Comparison of ENCODE assay signal across 8 mouse cellular contexts in genomic region chr1:191391311-191391710, GRCm38 (mm10). TPM values are rescaled to one million over a fixed set of nuclear protein-coding genes. Genes with fewer than 3 reads are reported as not detected.
DNase-seq lines count a peak whose midpoint lies in the region; ATAC-seq and TF ChIP-seq lines count a peak whose summit lies in the region.

No protein-coding gene starts in this region.

- intact Hi-C loops in heart, adult 2 months (cut with DNase I) = loop anchor here (2.0 to 10.0 kb wide), 5 partner anchors 39 to 173 kb away; partner anchors contain the start of gene Nenf

- WGBS in heart, embryonic 10.5 days = 11% methylated on average over 3 of the region's 3 CpGs
- 1% methylated on average over 3 of the region's 3 CpGs for WGBS in heart, adult 2 months
- WGBS in kidney, postnatal 0 days = 21% methylated on average over 3 of the region's 3 CpGs
- WGBS in lung, embryonic 16.5 days = 7% methylated on average over 3 of the region's 3 CpGs

- no peaks in the 10 kb centered on the region for H3K27me3 ChIP-seq in heart, embryonic 10.5 days (ENCODE audit: insufficient read depth, poor library complexity, severe bottlenecking)
- no peaks in the 10 kb centered on the region for H3K27me3 ChIP-seq in heart, adult 2 months (ENCODE audit: control insufficient read depth, insufficient read depth, low read length)
- no peaks in the 10 kb centered on the region for H3K27me3 ChIP-seq in kidney, postnatal 0 days (ENCODE audit: insufficient read depth, low read length)
- H3K27me3 ChIP-seq in lung, embryonic 16.5 days (ENCODE audit: control insufficient read depth, insufficient read depth, low read depth, low read length) = no peaks in the 10 kb centered on the region

- no peak; the same call in 1 of the 2 replicates for ATAC-seq in kidney, postnatal 0 days (replicated peaks; ENCODE audit: low FRiP score, low read depth)
- peak; percentile 76; the same call in 1 of the 2 replicates for ATAC-seq in lung, embryonic 16.5 days (ENCODE audit: low read depth)

- no peaks in the 10 kb centered on the region for H3K9me3 ChIP-seq in heart, embryonic 10.5 days
- no peaks in the 10 kb centered on the region for H3K9me3 ChIP-seq in kidney, postnatal 0 days (replicated peaks; ENCODE audit: low read length)
- H3K9me3 ChIP-seq in lung, embryonic 16.5 days (ENCODE audit: control insufficient read depth, low read length) = no peaks in the 10 kb centered on the region

- TF ChIP-seq POLR2A in heart, adult 2 months (IDR thresholded peaks at IDR 0.05; ENCODE audit: insufficient read depth, low read depth, low read length) = no peak

- no peak overlapping the region for H3K27ac ChIP-seq in heart, embryonic 10.5 days
- peak overlapping the region; percentile 0 for H3K27ac ChIP-seq in heart, adult 2 months
- H3K27ac ChIP-seq in kidney, postnatal 0 days = no peak overlapping the region
- no peak overlapping the region for H3K27ac ChIP-seq in lung, embryonic 16.5 days (ENCODE audit: low read length)

- no peak overlapping the region for H3K4me3 ChIP-seq in heart, embryonic 10.5 days
- H3K4me3 ChIP-seq in heart, adult 2 months = 0 out of 2 replicates have a peak overlapping the region, but pooled peaks have one; percentile 4
- no peak overlapping the region for H3K4me3 ChIP-seq in kidney, postnatal 0 days (replicated peaks; ENCODE audit: low read depth, low read length)
- H3K4me3 ChIP-seq in lung, embryonic 16.5 days (ENCODE audit: low read length) = no peak overlapping the region

- peak; percentile 78 to 82 for DNase-seq in heart, adult 18-20 months
- DNase-seq in heart, embryonic 10.5 days (ENCODE audit: low spot score) = no peak
- DNase-seq in Muller cell, postnatal 12 days (ENCODE audit: inconsistent ontology term) = peak; percentile 45
- DNase-seq in cerebellum, adult 9-11 months = peak; percentile 51
- peak; percentile 47 to 58 for DNase-seq in heart, adult 2 months
- DNase-seq in kidney, postnatal 0 days (ENCODE audit: low spot score) = peak; percentile 94
- DNase-seq in right cerebral cortex, postnatal 4 days = peak; percentile 21

- TF ChIP-seq CTCF in heart, adult 2 months (IDR thresholded peaks at IDR 0.05) = peak; percentile 88
- peak; percentile 87 for TF ChIP-seq CTCF in kidney, postnatal 0 days (IDR thresholded peaks at IDR 0.05; ENCODE audit: low read depth)

- TF ChIP-seq EP300 in heart, adult 2 months (IDR thresholded peaks at IDR 0.05; ENCODE audit: insufficient read depth, low read depth, low read length) = no peak

- H3K4me1 ChIP-seq in heart, embryonic 10.5 days = peaks cover 27% of the 10 kb centered on the region
- peaks cover 10% of the 10 kb centered on the region for H3K4me1 ChIP-seq in heart, adult 2 months (ENCODE audit: control insufficient read depth, insufficient read depth, low read length)
- H3K4me1 ChIP-seq in kidney, postnatal 0 days (replicated peaks; ENCODE audit: insufficient read depth, low read length) = no peaks in the 10 kb centered on the region
- peaks cover 8% of the 10 kb centered on the region for H3K4me1 ChIP-seq in lung, embryonic 16.5 days (replicated peaks; ENCODE audit: control insufficient read depth, insufficient read depth, low read length)

- peaks cover 5% of the 10 kb centered on the region; the same call in 1 of the 2 replicates for H3K79me2 ChIP-seq in heart, adult 2 months (replicated peaks; ENCODE audit: control insufficient read depth, insufficient read depth, low read length)

- H3K9ac ChIP-seq in heart, adult 2 months (ENCODE audit: low read depth, low read length) = peak overlapping the region; percentile 53; the same call in 1 of the 2 replicates
- no peak overlapping the region for H3K9ac ChIP-seq in kidney, postnatal 0 days (ENCODE audit: low read depth, low read length)
- H3K9ac ChIP-seq in lung, embryonic 16.5 days (ENCODE audit: low read length) = no peak overlapping the region

- H3K4me2 ChIP-seq in kidney, postnatal 0 days (ENCODE audit: low read length) = no peak overlapping the region
- H3K4me2 ChIP-seq in lung, embryonic 16.5 days (ENCODE audit: low read depth, low read length) = no peak overlapping the region

- H3K36me3 ChIP-seq in heart, embryonic 10.5 days = no peaks in the 10 kb centered on the region
- peaks cover 15% of the 10 kb centered on the region for H3K36me3 ChIP-seq in heart, adult 2 months (ENCODE audit: control insufficient read depth, insufficient read depth, low read length)
- no peaks in the 10 kb centered on the region for H3K36me3 ChIP-seq in kidney, postnatal 0 days (ENCODE audit: insufficient read depth, low read length)
- no peaks in the 10 kb centered on the region for H3K36me3 ChIP-seq in lung, embryonic 16.5 days (ENCODE audit: control insufficient read depth, insufficient read depth, low read length)

RNA-seq across cellular contexts. Expression of gene Ppp2r5a, which starts 11.8 kb away (rescaled TPM):
- 100 to 1,000 TPM; 100 to 110 TPM for total RNA-seq in heart, adult 18-20 months (2021)
- polyA plus RNA-seq in heart, embryonic 10.5 days (2016; fragmentation: Nextera tagmentation; extraction: Ambion mirVana) = 21.8 and 27.6 TPM in 2 replicates
- 100 to 1,000 TPM; 105 to 110 TPM for total RNA-seq in heart, adult 2 months (2021)
- 53.7 and 79.2 TPM in 2 replicates for polyA plus RNA-seq in heart, adult 2 months (2012; rRNA removed)
- polyA plus RNA-seq in kidney, postnatal 0 days (2015; fragmentation: Nextera tagmentation; extraction: Ambion mirVana) = 32.4 and 39.8 TPM in 2 replicates
- 18.4 and 21.7 TPM in 2 replicates for polyA plus RNA-seq in lung, embryonic 16.5 days (2015; fragmentation: Nextera tagmentation; extraction: Ambion mirVana)
